Mouse (Mus musculus): ENCODE measurements around the gene Gm32802. TPM values are rescaled to one million over a fixed set of nuclear protein-coding genes. Genes with fewer than 3 reads are reported as not detected.
"Not testable (repeated sequence)": the region's sequence is repeated elsewhere in the genome, so short reads cannot be mapped to it uniquely, and the experiment has no call there.

Gene Gm32802
- polyA plus RNA-seq, 1 experiment from 2014 or later = not detected

DNA sequence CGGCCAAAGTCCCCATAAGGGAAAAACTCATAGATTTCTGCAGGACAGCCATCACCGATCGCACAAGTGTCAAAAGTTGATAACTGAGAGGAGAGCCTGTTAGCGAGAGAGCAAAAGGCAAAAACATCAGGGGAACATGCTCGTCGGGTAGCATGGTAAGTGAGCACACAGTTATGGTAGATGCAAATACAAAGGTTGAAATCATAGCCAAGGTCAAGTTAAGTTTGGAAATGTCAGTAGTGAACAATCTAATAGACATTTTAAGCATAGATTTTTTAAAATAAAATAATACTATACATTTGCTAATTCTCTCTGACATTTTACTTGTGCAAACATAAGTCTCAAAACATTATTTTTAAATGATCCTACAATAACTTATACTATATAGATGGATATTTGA, 36.5 kb downstream of the Gm32802 start, which contains the start of gene Iltifb:
Gene Iltifb (minus strand): TSS at position 101 of the 400 bp plus-strand sequence.
- H3K27ac ChIP-seq (replicated peaks) = no peak within 1 kb of the TSS
- WGBS = 96% methylated on average over 6 of the region's 6 CpGs
- no peak within 1 kb of the TSS for H3K4me3 ChIP-seq
- H3K4me1 ChIP-seq = no peaks in the 10 kb centered on the region
- no peak for ATAC-seq (ENCODE audit: low FRiP score, low read depth)
- H3K4me2 ChIP-seq (replicated peaks) = no peak within 1 kb of the TSS
- H3K9me3 ChIP-seq = no peaks in the 10 kb centered on the region
- H3K27me3 ChIP-seq = no peaks in the 10 kb centered on the region
- H3K36me3 ChIP-seq = no peaks in the 10 kb centered on the region
- no peak within 1 kb of the TSS for H3K9ac ChIP-seq (replicated peaks)

- not testable (repeated sequence) for ATAC-seq (ENCODE audit: low FRiP score, low read depth); H3K4me2 ChIP-seq (replicated peaks); H3K27me3 ChIP-seq; H3K4me3 ChIP-seq; H3K27ac ChIP-seq (replicated peaks); H3K9me3 ChIP-seq; H3K9ac ChIP-seq (replicated peaks); H3K36me3 ChIP-seq; H3K4me1 ChIP-seq
- 43% methylated on average over 2 of the region's 2 CpGs for WGBS
Observed at GRCm38 (mm10) chr10:118302133-118302532, 43.6 kb downstream of the Gm32802 start.

Other genes starting within 250 kb of the Gm32802 start
- 64.9 and 66.8 TPM in 2 replicates for gene Mdm1, start 116.9 kb upstream of the Gm32802 start, polyA plus RNA-seq (2016; fragmentation: Nextera tagmentation; extraction: Ambion mirVana)
- 0.17 TPM in 1 of 2 replicates, not detected in the other for gene Il22, start 53.7 kb upstream of the Gm32802 start, polyA plus RNA-seq (2016; fragmentation: Nextera tagmentation; extraction: Ambion mirVana)
- gene Gm32717, start 17.9 kb upstream of the Gm32802 start, polyA plus RNA-seq (2016; fragmentation: Nextera tagmentation; extraction: Ambion mirVana) = not detected in 2 replicates
- gene Iltifb, start 36.4 kb downstream of the Gm32802 start, polyA plus RNA-seq (2016; fragmentation: Nextera tagmentation; extraction: Ambion mirVana) = not detected in 2 replicates
- gene Gm9040, start 68.3 kb downstream of the Gm32802 start, polyA plus RNA-seq (2016; fragmentation: Nextera tagmentation; extraction: Ambion mirVana) = not detected in 2 replicates
- gene Gm9044, start 73.7 kb downstream of the Gm32802 start, polyA plus RNA-seq (2016; fragmentation: Nextera tagmentation; extraction: Ambion mirVana) = not detected in 2 replicates
- not detected in 2 replicates for gene Gm9045, start 79.1 kb downstream of the Gm32802 start, polyA plus RNA-seq (2016; fragmentation: Nextera tagmentation; extraction: Ambion mirVana)
- gene Gm9046, start 84.6 kb downstream of the Gm32802 start, polyA plus RNA-seq (2016; fragmentation: Nextera tagmentation; extraction: Ambion mirVana) = not detected in 2 replicates
- gene Gm9048, start 90.0 kb downstream of the Gm32802 start, polyA plus RNA-seq (2016; fragmentation: Nextera tagmentation; extraction: Ambion mirVana) = not detected in 2 replicates
- gene Gm9049, start 95.4 kb downstream of the Gm32802 start, polyA plus RNA-seq (2016; fragmentation: Nextera tagmentation; extraction: Ambion mirVana) = not detected in 2 replicates
- gene Ifng, start 182.4 kb downstream of the Gm32802 start, polyA plus RNA-seq (2016; fragmentation: Nextera tagmentation; extraction: Ambion mirVana) = not detected in 2 replicates

All from midbrain, embryonic 12.5 days (tissue).